Mouse (Mus musculus): ENCODE data around the gene Rap1b. TPM values are rescaled to one million over a fixed set of nuclear protein-coding genes. Genes with fewer than 3 reads are reported as not detected.

Rap1b gene
- 55.5 and 76.8 TPM in 2 replicates for polyA plus RNA-seq (2012; ENCODE audit: low replicate concordance)

GRCm38 (mm10) chr10:117845597-117846259 is at the start of gene Rap1b:
Gene Rap1b (minus strand): TSS chr10:117846035.

GRCm38 (mm10) chr10:117792141-117793091 is 53.4 kb downstream of the Rap1b start, which contains the start of gene Nup107:
Gene Nup107 (minus strand): TSS chr10:117792705.

Other genes starting within 250 kb of the Rap1b start
- 3.0 and 5.9 TPM in 2 replicates for gene Cpm, start 216.5 kb downstream of the Rap1b start, polyA plus RNA-seq (2012; ENCODE audit: low replicate concordance)
- 31.3 and 47.1 TPM in 2 replicates for gene Mdm2, start 135.3 kb downstream of the Rap1b start, polyA plus RNA-seq (2012; ENCODE audit: low replicate concordance)
- 2.0 and 3.5 TPM in 2 replicates for gene Slc35e3, start 99.7 kb downstream of the Rap1b start, polyA plus RNA-seq (2012; ENCODE audit: low replicate concordance)
- 13.1 and 14.1 TPM in 2 replicates for gene Nup107, start 53.3 kb downstream of the Rap1b start, polyA plus RNA-seq (2012; ENCODE audit: low replicate concordance)

Measured in hematopoietic multipotent progenitor cell, adult 10-12 weeks (in vitro differentiated cells).